Mouse (Mus musculus): ENCODE measurements around the gene Hist1h2bc. TPM values are rescaled to one million over a fixed set of nuclear protein-coding genes. Genes with fewer than 3 reads are reported as not detected.
A peak's percentile ranks its signal among the peaks of the same experiment; 100 is the strongest.

Gene Hist1h2bc
- polyA plus RNA-seq, 1 experiment from 2014 or later: 19.3 TPM

DNA sequence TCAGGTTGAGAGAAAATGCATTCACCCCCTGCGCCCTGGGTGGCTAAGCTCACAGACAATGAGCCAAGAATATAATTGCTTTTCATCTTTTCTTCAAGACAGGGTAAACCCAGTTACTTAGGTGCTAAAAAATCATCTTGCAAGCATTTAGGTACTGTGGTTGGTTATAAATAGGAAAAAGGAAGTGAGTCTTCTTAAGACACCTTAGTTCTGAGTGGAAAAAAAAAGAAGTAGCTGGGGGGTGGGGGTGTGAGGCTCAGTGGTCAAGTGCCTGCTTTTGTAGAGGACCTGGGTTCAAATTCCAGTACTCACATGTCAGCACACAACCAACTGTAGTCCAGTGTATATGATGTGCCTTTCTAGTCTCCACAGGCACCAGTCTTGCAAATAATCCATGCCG is 5.0 kb downstream of the Hist1h2bc start:
- Histone ChIP-seq H3K9me3 (no peaks in the 10 kb centered on the region), H3K4me3 (no peak overlapping the region), H3K27me3 (no peaks in the 10 kb centered on the region), H3K36me3 (no peaks in the 10 kb centered on the region), H3K4me1 (replicated peaks) (peaks cover 16% of the 10 kb centered on the region), H3K4me2 (no peak overlapping the region), H3K27ac (replicated peaks) (no peak overlapping the region), H3K9ac (no peak overlapping the region)
- ATAC-seq (ENCODE audit: low FRiP score, low read depth): no peak
- WGBS: 95% methylated on average over 2 of the region's 2 CpGs

DNA sequence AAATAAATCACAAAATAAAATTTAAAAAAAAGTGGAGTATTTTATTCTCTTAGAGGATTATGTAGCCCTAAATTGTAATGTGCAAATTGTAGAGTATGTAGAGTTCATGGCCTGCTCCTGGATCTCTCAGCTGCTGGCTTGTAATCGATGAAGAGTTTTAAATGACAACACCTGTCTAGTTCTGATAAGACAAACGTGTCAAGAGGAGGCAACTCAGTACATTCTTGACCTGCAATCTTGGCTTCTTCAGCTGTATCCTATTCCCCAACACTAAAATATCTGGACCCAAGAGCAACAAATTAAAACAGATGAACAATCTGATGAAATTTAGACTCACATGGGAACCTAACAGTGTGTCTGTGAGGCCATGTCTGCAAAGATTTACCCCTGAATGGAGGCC is 5.5 kb downstream of the Hist1h2bc start:
- Histone ChIP-seq H3K27ac (replicated peaks) (no peak overlapping the region), H3K9me3 (no peaks in the 10 kb centered on the region), H3K9ac (no peak overlapping the region), H3K27me3 (no peaks in the 10 kb centered on the region), H3K36me3 (no peaks in the 10 kb centered on the region), H3K4me3 (no peak overlapping the region), H3K4me2 (no peak overlapping the region), H3K4me1 (replicated peaks) (peaks cover 16% of the 10 kb centered on the region)
- ATAC-seq (ENCODE audit: low FRiP score, low read depth): no peak
- 84% methylated on average over 2 of the region's 2 CpGs for WGBS

DNA sequence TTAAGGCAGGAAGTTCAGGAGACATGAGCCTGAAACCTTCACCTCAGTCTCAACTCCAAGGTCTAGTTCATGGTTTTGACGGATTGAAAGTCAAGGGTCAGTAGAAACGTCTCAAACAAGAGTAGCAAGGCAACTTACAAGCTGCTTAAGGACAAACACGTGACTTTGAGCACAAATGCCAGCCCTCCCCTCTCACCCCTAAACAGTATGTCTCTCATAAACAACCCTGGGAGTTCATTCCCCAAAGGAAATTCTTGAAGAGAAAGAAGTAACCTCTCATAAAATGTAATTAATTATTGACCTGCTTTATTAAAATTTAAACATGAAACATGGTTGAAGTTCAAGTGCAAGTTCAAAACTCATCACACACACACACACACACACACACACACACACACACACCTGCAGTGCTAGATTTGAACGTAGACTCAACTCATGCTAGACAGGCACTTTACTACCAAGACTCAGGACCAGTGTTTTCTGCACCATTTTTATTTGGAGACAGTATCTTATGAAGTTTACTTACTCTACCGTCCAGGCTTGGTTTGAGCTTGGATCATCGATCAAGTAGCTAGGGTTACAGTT is 9.9 kb downstream of the Hist1h2bc start:
- no peaks in the 10 kb centered on the region for H3K9me3 ChIP-seq
- no peak overlapping the region for H3K4me2 ChIP-seq
- no peak overlapping the region for H3K9ac ChIP-seq
- H3K4me1 ChIP-seq (replicated peaks): peaks cover 12% of the 10 kb centered on the region
- no peak overlapping the region for H3K27ac ChIP-seq (replicated peaks)
- ATAC-seq (ENCODE audit: low FRiP score, low read depth): no peak
- 91% methylated on average over 6 of the region's 6 CpGs for WGBS
- no peak overlapping the region for H3K4me3 ChIP-seq
- H3K27me3 ChIP-seq: no peaks in the 10 kb centered on the region
- no peaks in the 10 kb centered on the region for H3K36me3 ChIP-seq

DNA sequence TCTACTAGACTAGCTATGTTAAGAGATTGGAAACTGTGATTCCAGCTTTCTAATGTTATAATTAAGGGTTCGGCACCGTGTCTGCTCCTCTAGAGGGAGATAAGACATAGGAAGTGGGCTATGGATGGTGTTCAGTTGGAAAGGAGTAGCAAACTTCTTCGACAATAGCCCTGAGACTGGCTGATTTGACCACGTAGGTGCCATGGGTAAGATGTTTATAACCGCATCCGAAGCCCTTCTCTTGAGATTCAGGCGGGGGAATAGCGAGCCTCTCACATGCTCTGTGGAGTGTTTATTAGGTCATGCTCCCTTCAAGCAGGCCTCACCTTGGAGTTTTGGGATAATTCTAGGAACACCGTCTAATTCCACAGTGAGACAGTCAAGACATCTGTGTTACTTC is 11.0 kb downstream of the Hist1h2bc start:
- Histone ChIP-seq H3K4me1 (replicated peaks) (peaks cover 12% of the 10 kb centered on the region), H3K4me2 (no peak overlapping the region), H3K36me3 (no peaks in the 10 kb centered on the region), H3K27ac (replicated peaks) (no peak overlapping the region), H3K9me3 (no peaks in the 10 kb centered on the region), H3K4me3 (no peak overlapping the region), H3K9ac (no peak overlapping the region), H3K27me3 (no peaks in the 10 kb centered on the region)
- no peak for ATAC-seq (ENCODE audit: low FRiP score, low read depth)
- 96% methylated on average over 9 of the region's 9 CpGs for WGBS

DNA sequence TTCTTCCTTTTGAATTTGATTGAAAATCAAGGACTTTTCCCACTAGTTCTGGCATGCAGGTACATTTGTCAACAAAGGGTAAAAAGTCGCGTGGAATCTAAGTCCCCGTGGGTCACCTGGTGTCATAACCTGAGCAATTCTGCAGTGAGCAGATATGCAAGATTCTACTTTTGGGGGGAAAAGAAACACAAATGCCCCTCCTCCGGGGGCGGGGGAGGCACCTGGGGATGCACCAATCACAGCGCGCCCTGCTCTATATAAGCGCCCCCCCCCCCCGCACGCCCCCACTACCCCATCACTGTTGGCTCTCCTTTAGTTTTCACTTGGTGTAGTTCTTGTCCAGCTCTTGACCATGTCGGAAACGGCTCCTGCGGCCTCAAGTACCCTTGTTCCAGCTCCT is 11.5 kb downstream of the Hist1h2bc start, which contains the start of gene Hist1h1t:
Gene Hist1h1t, plus strand, starts transcription at position 301 of the 400 bp plus-strand sequence.
- peaks cover 12% of the 10 kb centered on the region for H3K4me1 ChIP-seq (replicated peaks)
- H3K27me3 ChIP-seq: no peaks in the 10 kb centered on the region
- WGBS: 49% methylated on average over 10 of the region's 13 CpGs
- no peak within 1 kb of the TSS for H3K4me3 ChIP-seq
- no peak within 1 kb of the TSS for H3K4me2 ChIP-seq
- ATAC-seq (ENCODE audit: low FRiP score, low read depth): no peak
- H3K9me3 ChIP-seq: no peaks in the 10 kb centered on the region
- no peaks in the 10 kb centered on the region for H3K36me3 ChIP-seq
- H3K9ac ChIP-seq: no peak within 1 kb of the TSS
- no peak within 1 kb of the TSS for H3K27ac ChIP-seq (replicated peaks)

DNA sequence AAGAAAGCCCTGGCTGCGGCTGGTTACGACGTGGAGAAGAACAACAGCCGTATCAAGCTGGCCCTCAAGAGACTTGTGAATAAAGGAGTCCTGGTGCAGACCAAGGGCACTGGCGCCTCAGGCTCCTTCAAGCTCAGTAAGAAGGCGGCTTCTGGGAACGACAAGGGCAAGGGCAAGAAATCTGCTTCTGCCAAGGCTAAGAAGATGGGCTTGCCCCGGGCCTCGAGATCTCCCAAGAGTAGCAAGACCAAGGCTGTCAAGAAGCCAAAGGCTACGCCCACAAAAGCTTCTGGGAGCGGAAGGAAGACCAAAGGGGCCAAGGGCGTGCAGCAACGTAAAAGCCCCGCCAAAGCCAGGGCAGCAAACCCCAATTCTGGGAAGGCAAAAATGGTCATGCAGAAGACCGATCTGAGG is 12.1 kb downstream of the Hist1h2bc start:
- H3K4me2 ChIP-seq: no peak overlapping the region
- WGBS: 64% methylated on average over 15 of the region's 15 CpGs

DNA sequence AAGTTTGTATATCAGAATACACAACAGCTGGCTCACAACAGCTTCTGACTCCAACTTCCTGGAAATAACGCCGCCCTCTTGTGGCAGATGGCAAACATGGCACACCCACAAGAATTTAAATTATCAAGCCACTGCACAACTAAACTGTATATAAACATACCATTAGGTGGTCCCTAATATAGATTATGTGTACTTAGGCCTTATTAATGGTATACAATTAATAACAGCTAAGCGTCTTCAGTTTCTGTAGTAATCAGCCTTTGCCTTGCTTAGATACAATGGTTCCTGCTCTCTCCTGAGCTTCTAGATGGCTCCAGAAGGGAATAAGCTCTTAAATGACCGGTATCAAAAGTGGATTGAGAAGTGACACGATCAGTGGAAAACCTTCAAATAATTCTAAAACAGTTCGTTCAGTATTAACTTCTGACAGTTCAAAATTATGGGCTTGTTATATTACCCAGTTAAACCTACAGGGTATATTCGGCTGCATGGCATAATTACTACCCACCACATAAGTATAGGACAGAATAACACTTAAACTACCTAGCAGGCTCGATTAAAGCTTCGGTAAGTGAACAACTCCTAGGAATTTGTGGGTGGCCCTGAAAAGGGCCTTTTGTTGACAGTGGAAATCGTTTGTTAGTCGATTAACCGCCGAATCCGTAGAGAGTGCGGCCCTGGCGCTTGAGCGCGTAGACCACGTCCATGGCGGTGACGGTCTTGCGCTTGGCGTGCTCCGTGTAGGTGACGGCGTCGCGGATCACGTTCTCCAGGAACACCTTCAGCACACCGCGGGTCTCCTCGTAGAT is 13.7 kb downstream of the Hist1h2bc start:
- H3K36me3 ChIP-seq: no peaks in the 10 kb centered on the region
- peak overlapping the region; percentile 57 for H3K9ac ChIP-seq
- H3K4me1 ChIP-seq (replicated peaks): peaks cover 12% of the 10 kb centered on the region
- ATAC-seq (ENCODE audit: low FRiP score, low read depth): peak; percentile 85
- H3K27me3 ChIP-seq: no peaks in the 10 kb centered on the region
- H3K4me2 ChIP-seq: peak overlapping the region; percentile 90
- H3K4me3 ChIP-seq: peak overlapping the region; percentile 49
- H3K27ac ChIP-seq (replicated peaks): peak overlapping the region; percentile 86
- no peaks in the 10 kb centered on the region for H3K9me3 ChIP-seq
- WGBS: under 1% methylated on average over 29 of the region's 32 CpGs

More for the DNA sequence above, 12.1 kb downstream of the Hist1h2bc start:
- Histone ChIP-seq H3K9ac (no peak overlapping the region), H3K4me1 (replicated peaks) (peaks cover 12% of the 10 kb centered on the region), H3K9me3 (no peaks in the 10 kb centered on the region), H3K27ac (replicated peaks) (no peak overlapping the region), H3K36me3 (no peaks in the 10 kb centered on the region), H3K27me3 (no peaks in the 10 kb centered on the region), H3K4me3 (no peak overlapping the region)
- no peak for ATAC-seq (ENCODE audit: low FRiP score, low read depth)

DNA sequence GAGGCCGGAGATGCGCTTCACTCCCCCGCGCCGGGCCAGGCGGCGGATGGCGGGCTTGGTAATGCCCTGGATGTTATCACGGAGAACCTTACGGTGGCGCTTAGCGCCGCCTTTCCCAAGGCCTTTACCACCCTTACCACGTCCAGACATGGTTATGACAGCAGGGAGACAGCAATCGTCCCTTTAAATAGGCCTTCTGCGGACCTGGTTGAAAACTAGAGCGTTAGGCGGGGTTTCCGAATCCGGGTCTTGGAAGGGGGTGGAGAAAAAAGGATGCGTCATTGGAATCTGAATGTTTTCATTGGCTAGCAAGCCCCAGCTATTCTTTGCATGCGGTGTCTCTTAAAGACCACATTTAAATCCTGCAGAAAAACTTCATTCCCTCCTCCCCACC is 14.3 kb downstream of the Hist1h2bc start, which contains the start of gene Hist1h4c:
Gene Hist1h4c, minus strand, starts transcription at position 155 of the 394 bp plus-strand sequence.
- peak within 1 kb of the TSS; percentile 57 for H3K9ac ChIP-seq
- peak within 1 kb of the TSS; percentile 90 for H3K4me2 ChIP-seq
- peak; percentile 98 for ATAC-seq (ENCODE audit: low FRiP score, low read depth)
- peak within 1 kb of the TSS; percentile 86 for H3K27ac ChIP-seq (replicated peaks)
- no peaks in the 10 kb centered on the region for H3K27me3 ChIP-seq
- no peaks in the 10 kb centered on the region for H3K9me3 ChIP-seq
- H3K4me1 ChIP-seq (replicated peaks): peaks cover 12% of the 10 kb centered on the region
- H3K36me3 ChIP-seq: no peaks in the 10 kb centered on the region
- peak within 1 kb of the TSS; percentile 49 for H3K4me3 ChIP-seq
- WGBS: under 1% methylated on average over 22 of the region's 22 CpGs

DNA sequence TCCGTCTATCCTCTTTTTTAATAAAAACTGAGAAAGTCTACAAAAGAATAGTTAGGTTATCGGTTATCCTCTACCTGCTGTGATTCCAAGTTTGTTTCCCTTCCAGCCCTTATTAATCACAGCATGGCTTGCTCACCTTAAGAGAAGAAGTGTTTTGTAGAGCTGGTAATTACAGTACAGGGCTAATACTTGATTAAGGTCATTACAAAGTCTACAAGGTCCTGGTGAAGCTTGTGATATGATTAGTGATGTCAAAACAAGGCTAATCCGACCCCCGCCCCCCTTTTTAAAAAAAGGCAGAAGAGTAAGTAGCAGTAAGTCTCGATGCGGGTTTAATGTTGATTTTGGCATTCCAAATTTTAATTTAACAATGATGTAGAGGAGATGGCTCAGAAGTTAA is 15.0 kb downstream of the Hist1h2bc start:
- peaks cover 12% of the 10 kb centered on the region for H3K4me1 ChIP-seq (replicated peaks)
- H3K4me3 ChIP-seq: no peak overlapping the region
- peak overlapping the region; percentile 79; the same call in 1 of the 2 replicates for H3K27ac ChIP-seq (replicated peaks)
- WGBS: 75% methylated on average over 6 of the region's 6 CpGs
- peak overlapping the region; percentile 90 for H3K4me2 ChIP-seq
- no peaks in the 10 kb centered on the region for H3K36me3 ChIP-seq
- H3K27me3 ChIP-seq: no peaks in the 10 kb centered on the region
- no peak for ATAC-seq (ENCODE audit: low FRiP score, low read depth)
- no peaks in the 10 kb centered on the region for H3K9me3 ChIP-seq
- H3K9ac ChIP-seq: no peak overlapping the region

DNA sequence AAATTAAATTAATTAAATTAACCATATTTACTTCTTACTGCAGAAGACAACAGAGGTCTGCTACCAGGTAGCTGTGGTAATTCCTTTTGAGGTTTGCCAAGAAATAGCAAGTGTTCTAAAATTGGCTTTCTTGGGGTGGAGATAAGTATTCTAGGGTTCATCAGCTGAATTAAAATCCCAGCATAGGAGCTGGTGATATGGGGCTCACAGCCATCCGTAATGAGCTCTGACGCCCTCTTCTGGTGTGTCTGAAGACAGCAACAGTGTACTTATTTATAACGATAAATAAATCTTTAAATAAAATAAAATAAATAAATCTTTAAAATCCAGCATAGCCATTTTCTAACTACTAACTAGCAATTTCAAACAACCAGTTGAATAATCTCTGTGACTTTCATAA is 15.8 kb downstream of the Hist1h2bc start:
- no peaks in the 10 kb centered on the region for H3K27me3 ChIP-seq
- no peak overlapping the region for H3K4me3 ChIP-seq
- no peak overlapping the region for H3K9ac ChIP-seq
- no peaks in the 10 kb centered on the region for H3K9me3 ChIP-seq
- no peak overlapping the region for H3K4me2 ChIP-seq
- 65% methylated on average over 3 of the region's 3 CpGs for WGBS
- H3K27ac ChIP-seq (replicated peaks): no peak overlapping the region
- H3K4me1 ChIP-seq (replicated peaks): peaks cover 12% of the 10 kb centered on the region
- no peak for ATAC-seq (ENCODE audit: low FRiP score, low read depth)
- H3K36me3 ChIP-seq: no peaks in the 10 kb centered on the region

DNA sequence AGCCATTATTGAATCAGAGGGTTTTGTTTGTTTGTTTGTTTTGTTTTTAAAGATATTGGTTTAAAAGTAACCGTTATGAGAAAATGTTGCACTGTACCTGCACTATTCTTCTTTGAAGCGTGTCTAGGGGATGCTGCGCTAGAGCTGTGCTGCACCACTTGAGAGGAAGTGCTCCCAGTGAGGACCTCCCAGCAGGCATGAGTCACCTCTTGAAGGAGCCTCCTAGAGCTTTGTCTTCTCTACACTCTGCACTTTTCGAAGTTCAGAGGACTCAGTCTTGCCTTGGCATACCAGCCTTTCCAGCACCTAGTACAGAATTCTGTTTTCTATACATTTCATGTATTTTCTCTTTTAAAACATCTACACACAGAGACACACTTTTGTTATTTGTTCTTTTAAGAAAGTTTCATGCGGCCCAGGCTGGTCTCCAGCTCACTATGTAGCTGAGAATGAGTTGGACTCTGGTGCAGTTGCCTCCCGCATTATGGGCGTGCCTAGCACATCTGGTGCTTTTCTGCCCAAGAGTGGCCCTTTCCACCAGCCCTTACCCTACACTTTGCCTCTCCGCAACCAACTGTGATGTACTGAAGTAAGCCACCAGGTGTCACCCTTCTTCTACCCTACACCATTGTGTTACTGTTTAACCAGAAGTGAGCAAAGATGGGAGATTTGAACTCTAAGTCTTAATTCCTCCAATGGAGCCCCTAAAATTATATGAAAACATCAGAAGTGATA is 17.0 kb downstream of the Hist1h2bc start:
- Histone ChIP-seq H3K36me3 (no peaks in the 10 kb centered on the region), H3K4me1 (replicated peaks) (peaks cover 12% of the 10 kb centered on the region), H3K4me2 (no peak overlapping the region), H3K27ac (replicated peaks) (no peak overlapping the region), H3K27me3 (no peaks in the 10 kb centered on the region), H3K9me3 (no peaks in the 10 kb centered on the region), H3K4me3 (no peak overlapping the region), H3K9ac (no peak overlapping the region)
- no peak for ATAC-seq (ENCODE audit: low FRiP score, low read depth)
- WGBS: 31% methylated on average over 8 of the region's 8 CpGs

DNA sequence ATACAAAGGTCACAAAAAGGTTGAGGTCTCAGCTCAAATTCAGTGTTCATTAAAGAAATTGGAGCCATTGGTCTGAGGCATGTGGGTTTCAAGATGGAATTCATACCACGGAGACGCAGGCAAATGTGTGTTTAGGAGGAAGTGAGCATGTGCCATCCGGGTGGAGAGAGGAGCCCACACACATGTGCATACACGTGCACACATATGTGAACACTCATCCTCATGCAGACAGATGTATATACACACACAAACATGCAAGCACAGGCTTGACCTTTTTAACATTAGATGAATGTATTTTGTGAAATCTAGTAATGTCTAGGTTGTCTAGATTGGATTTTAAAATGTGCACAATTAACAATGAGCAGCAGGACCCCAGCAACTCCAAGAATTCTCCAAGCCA is 18.2 kb downstream of the Hist1h2bc start:
- WGBS: 83% methylated on average over 4 of the region's 4 CpGs
- ATAC-seq (ENCODE audit: low FRiP score, low read depth): no peak

More for the DNA sequence above, 18.2 kb downstream of the Hist1h2bc start:
- Histone ChIP-seq H3K4me2 (no peak overlapping the region), H3K36me3 (no peaks in the 10 kb centered on the region), H3K9ac (no peak overlapping the region), H3K4me3 (no peak overlapping the region), H3K4me1 (replicated peaks) (peaks cover 12% of the 10 kb centered on the region), H3K27me3 (no peaks in the 10 kb centered on the region), H3K9me3 (no peaks in the 10 kb centered on the region), H3K27ac (replicated peaks) (no peak overlapping the region)

Data from hindbrain, embryonic 15.5 days (tissue).